Mouse (Mus musculus) right cerebral cortex, postnatal 14 days (tissue): ENCODE data around the gene Gm18596.

ENCODE experiments used
- DNase-seq: peaks from one replicate; pipeline ENCODE4 v3.0.0; 2022

Gene Gm18596

DNA sequence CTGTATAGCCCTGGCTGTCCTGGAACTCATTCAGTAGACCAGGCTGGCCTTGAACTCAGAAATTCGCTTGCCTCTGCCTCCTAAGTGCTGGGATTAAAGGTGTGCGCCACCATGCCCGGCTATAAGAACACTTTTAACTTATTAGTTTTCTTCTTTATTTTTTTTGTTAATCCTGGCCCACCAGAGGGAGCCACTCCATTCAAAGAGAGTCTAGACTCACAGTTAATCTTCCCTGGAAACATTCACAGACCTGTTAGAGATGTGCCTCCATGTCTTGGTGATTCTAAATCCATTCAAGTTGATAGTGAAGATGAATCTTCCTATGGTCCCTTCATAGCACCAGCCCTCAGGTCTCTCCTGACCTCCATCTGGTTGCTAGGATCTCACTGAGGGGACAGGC, 32.6 kb downstream of the Gm18596 start:
- no peak for DNase-seq

DNA sequence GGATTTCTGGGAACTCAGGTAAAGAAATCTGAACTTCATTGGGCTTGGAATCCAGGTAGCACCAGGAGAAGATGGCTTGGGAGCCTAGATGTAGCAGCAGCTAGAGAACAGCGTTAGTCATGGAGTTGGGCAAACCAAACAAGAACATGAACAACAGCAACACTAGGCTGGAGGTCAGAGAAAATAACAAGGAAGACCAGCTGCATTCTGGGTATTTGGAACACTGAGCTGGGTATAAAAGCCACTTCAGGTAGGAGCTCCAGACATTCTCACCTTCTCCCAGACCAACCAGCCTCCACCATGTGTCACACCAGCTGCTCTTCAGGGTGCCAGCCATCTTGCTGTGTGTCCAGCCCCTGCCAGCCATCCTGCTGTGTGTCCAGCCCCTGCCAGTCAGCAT, 36.1 kb downstream of the Gm18596 start, which contains the start of gene Gm10272:
Gene Gm10272, plus strand, starts transcription at position 301 of the 400 bp plus-strand sequence.
- DNase-seq, result no peak

DNA sequence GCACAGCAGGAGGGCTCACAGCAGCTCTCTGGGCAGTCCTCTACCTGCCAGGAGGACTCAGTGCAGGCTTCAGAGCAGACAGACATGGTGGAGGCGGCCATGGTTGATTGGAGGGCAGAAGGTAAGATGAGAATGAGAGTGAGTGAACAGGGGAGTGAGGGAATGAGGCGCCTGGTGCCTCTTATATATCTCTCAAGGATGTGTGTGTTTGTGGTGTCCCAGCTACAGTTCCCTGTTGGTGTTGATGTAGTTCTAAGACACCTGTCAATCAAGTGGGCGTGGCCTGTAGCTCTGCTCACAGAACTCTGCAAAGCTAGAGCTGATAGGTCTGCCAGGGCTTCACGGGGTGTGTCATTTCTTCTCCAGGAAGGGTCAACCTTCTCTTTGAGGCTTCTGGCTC, 45.3 kb downstream of the Gm18596 start, which contains the start of gene Gm9508:
Gene Gm9508, minus strand, starts transcription at position 101 of the 400 bp plus-strand sequence.
- DNase-seq, result no peak
